Mouse (Mus musculus) common myeloid progenitor, adult 5-6 weeks (primary cell): ENCODE measurements at regions not wholly inside any gene's neighbourhood (a gene's known extent, or its start where the extent isn't known, plus 50 kb on each side); places are given as distances from the start of the nearest gene placed in this dataset.

ENCODE experiments used
- ATAC-seq: replicated peaks from 2 replicates; pipeline ENCODE4 v1.8.0; 2016; ENCODE audit warnings: low read depth, mild to moderate bottlenecking, moderate TSS enrichment, inconsistent platforms; ENCODE audit not compliant: poor library complexity, severe bottlenecking

GRCm38 (mm10) chr13:37560387-37560786 lies 215.4 kb downstream of the Ly86 start:
- no peak for ATAC-seq

DNA sequence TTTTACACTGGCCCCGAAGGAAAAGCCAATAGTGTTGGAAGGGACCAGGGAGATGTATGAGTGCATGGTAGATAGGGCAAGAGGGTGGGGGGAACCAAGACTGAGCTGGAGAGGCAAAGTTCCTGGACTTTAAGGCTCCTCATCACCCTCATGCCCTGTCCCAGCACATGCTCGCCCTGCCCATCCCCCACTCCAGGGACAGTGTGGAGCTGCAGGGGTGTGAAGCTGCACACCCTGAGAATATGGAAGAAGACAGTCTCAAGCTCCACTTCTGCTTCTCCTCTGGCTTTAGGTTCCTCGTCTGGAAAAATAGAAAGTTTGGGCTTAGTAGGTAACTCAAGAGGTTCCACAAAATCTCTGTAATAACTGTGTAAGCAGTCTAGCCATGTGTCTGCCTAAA lies 215.8 kb downstream of the Ly86 start:
- ATAC-seq = no peak

- no peak for ATAC-seq
Observed at GRCm38 (mm10) chr13:37561437-37561836, 216.4 kb downstream of the Ly86 start.

- ATAC-seq = no peak
Observed at GRCm38 (mm10) chr13:37562141-37562540, 216.1 kb upstream of the Rreb1 start.

DNA sequence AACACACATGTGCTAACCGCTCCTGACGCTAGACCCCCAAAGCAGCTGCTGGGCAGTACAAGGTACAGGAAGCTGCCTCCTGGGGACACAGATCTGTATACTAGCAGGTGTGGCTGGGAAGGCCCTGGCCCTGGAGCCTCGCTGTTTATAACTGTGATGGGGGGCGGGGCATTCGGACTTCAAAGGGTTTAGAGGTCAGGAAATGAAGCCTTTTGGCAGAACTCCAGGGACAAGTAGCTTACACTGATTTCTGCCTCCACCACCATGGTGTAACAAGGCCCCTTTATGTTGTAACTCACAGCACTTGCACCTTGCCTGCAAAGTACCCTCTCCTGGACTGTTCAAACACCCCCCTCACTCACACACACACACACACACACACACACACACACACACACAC lies 215.5 kb upstream of the Rreb1 start:
- ATAC-seq = no peak

DNA sequence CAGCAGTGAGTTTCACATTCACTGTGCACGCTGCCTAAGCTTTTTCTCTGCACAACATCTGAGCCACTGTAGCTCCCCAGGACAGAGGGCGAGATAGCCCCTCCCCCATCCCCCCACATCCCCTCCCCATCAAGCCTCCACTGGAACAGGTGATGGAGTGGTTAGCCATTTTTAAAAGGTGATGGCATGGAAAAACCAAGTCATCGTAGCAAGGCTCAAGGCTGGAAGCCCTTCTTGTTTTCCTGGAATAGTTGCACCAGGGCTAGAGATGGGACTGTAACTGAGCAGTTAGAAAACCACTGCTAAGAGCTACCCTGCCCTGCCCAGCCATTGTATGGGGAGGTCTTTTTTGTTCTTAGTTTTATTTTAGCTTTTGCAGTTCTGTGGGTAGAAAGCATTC lies 209.1 kb upstream of the Rreb1 start:
- ATAC-seq = no peak

DNA sequence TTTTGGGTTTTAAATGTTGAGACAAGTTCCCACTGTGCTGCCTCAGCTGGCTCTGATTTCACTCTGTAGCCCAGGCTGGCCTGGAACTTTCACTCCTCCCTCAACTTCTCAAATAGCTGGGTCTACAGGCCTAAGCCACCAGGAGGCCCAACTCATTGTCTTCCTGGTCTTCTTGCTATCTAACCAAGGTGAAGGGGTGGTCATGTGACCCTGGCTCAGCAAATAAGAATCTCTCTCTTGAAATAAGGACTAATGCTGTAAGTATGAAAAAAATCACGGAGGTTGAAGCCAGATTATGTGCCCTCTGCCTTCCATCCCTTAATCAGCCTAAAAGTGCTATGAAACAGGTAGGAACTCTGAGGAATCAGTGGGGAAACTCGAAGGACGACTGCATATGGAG lies 208.7 kb upstream of the Rreb1 start:
- ATAC-seq = no peak

- ATAC-seq = no peak
Observed at GRCm38 (mm10) chr13:37572983-37573382, 205.2 kb upstream of the Rreb1 start.

GRCm38 (mm10) chr13:37579231-37579630 lies 199.0 kb upstream of the Rreb1 start:
- no peak for ATAC-seq

DNA sequence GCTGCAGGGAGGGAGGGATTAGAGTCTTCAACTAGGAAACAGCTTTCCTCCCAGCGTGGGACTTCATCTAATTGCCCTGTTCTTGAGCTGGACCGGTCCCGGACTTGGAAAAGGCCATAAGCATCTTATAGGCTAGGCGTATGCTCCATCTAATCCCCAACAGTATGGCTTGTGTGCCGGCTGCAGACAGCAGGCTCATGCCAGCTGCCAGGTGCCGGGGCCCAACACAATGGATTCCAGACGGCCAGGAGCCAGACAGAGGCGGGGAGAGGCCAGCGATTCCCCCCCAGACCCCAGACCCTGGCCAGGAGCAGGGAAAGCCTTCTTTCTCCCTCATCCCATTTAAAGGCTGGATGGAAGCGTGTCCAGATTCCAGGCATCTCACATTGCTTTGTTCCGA lies 198.4 kb upstream of the Rreb1 start:
- ATAC-seq = no peak

DNA sequence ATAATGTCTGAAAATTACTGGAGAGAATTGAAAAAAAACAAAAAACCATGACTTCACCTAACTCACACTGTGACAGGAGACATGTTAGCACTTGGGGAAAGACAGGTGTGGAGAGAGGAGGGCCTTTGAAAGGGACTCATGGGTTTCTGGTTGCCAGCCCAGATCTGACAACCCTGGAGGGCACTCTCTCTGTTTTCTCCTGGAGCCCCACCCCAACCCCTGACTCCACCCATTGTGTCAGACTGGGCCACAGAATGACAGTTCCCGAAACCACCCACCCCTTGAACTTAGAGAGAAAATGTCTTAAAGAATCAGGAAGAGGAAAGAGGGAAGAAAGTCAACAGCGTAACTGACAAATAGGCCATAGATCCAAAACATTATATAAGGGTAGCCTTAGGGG lies 197.4 kb upstream of the Rreb1 start:
- ATAC-seq = peak; percentile 96

GRCm38 (mm10) chr13:37581374-37581773 lies 196.8 kb upstream of the Rreb1 start:
- peak; percentile 43; the same call in 1 of the 2 replicates for ATAC-seq

DNA sequence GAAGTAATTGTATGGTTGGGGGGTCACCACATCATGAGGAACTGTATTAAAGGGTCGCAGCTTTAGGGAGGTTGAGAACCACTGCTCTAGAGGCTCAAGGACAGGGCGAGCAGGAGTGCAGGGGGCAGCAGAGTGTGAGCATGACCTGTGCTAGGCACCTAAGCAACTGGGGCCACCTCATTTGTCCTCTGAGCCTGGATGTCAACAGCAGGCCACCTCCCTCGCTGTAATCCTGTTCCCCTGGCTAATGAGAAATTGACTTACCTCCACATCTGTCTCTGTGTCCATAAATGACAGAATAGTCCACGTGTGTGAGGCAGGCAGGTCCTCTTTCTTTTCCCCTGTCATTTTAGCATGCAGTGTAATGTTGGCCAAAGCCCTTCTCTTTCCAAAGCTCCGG lies 192.7 kb upstream of the Rreb1 start:
- no peak for ATAC-seq

DNA sequence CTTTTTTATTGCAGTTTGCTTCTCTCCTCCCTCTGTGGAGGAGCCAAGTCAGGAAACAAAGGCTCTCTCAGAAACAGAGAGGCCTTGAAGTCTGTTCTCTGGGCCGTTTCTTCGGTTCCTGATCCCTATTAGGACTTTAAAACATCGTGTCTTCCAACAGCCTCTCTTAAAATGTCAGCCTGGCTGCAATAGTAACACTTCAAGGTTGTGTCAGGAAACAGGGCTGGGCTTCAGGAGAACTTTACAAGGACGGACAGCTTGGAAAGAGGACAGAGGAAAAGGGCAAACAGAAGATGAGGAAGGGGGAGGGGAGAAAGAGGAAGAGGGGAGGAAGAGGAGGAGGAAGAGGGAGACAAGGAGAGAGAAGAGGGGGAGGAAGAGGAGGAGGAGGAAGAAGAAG lies 191.7 kb upstream of the Rreb1 start:
- ATAC-seq = no peak

DNA sequence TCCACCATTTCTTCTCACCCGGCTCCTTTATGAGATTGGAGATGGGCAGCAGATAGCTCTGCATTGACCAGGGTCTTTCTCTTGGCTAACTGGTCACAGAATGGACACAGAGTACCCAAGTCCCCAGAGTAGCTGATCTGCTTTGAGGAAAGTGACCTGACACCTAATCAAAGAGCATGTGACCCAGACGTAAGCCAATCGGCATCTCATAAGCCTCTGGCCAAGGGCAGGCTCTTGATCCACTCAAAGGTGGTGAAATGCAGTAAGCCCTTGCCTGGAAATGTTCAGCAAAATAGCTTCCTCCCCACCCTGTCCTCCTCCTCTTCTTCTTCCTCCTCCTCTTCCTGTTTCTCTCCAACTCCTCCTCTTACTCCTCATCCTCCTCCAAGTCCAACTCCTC lies 190.3 kb upstream of the Rreb1 start:
- ATAC-seq = no peak

DNA sequence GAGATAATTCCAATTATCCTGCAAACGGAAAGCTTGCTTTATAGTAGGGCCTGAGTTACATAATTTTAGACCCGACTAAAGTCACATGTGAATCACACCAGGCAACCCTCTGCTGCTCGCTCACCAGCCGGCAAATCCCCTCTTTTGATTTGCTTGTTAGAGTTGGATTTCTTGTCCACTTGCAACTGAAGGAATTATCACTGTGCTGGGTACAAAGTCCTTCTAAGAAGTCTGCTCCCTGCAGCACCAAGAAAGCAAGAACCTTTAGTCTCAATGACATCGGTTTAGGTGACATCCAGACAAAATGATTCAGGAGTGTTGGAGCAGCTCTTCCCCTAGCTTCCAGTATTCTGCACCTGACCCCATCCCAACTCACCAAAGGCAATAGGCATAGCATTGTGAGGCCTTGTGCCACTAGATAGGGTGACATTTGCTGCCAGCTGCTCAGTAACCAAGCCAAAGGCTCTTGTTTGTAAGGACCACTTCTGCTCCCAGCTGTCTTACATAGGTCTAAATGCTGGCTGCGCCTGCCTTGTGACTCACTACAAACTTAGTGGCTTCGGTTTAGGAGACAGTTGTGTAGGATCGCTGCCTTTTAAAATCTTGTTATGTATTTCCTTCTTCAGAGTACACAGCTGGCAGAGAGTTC lies 189.5 kb upstream of the Rreb1 start:
- ATAC-seq = no peak

DNA sequence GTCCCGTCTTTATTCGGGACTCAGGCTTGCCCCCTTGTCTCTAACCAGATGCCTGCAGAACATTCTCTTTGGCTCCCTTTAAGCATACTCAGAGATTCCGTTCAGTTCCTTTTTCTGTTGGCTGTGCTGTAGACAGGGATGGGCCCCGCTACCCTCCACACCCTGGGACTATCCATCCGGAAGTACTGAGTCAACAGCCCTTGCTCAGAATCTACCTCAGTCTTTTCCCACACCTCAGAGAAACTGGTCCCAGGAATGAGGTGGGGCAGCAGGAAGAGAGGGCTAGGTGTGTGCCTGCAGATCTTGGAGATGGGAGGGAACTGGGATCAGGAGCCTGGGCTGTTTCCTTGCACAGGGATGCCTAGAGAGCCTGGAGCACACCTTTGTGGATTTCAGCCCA lies 186.1 kb upstream of the Rreb1 start:
- ATAC-seq = no peak

DNA sequence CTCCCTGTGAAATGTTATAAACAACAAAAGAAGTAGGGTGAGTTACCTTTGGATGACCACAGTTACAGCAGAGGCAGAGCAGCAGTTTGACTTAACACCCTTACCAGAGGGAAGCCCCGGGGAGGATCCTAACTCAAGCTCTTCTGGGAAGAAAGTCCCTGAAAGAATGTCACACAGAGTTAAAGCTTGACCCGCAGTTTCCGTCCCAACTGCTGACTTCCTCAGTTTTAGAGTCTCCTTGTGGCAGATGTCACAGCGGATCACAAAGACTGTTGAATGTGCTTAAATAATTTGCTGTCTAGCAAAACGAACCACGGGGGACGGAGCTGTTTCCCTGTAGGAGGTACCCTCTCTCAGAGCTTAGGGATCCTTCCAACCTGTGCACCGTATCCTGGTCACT lies 183.0 kb upstream of the Rreb1 start:
- ATAC-seq = peak; percentile 69

- no peak for ATAC-seq
Observed at GRCm38 (mm10) chr13:37597575-37597974, 180.6 kb upstream of the Rreb1 start.

- no peak for ATAC-seq
Observed at GRCm38 (mm10) chr13:37598165-37598775, 179.9 kb upstream of the Rreb1 start.

- no peak for ATAC-seq
Observed at GRCm38 (mm10) chr13:37599679-37600078, 178.5 kb upstream of the Rreb1 start.

DNA sequence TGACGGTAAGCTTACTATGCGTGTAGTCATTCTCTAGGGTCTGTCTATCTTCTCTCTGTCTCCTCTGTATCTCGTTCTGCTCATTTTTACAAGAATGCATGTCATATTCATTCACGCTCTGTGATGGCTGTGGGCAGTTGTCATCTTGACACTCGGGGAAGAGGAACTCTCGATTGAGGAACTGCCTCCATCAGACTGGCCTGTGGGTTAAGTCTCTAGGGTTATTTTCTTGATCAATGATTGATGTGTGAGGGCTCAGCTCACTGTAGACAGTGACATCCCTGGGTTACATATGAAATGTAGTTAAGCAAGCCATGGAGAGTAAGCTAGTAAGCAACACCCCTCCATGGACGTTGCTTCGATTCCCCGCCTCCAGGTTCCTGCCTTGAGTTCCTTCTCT lies 178.0 kb upstream of the Rreb1 start:
- peak; percentile 74 for ATAC-seq
